8 mouse cellular contexts compared by ENCODE assay signal in genomic region chr16:11175100-11175488, GRCm38 (mm10). TPM values are rescaled to one million over a fixed set of nuclear protein-coding genes. Genes with fewer than 3 reads are reported as not detected.
DNase-seq lines count a peak whose midpoint lies in the region; ATAC-seq and TF ChIP-seq lines count a peak whose summit lies in the region.

No protein-coding gene starts in this region.

- TF ChIP-seq CTCF in lung, postnatal 0 days (IDR thresholded peaks at IDR 0.05): no peak

- no peaks in the 10 kb centered on the region; the same call in 1 of the 2 replicates for H3K9me3 ChIP-seq in heart, embryonic 10.5 days
- H3K9me3 ChIP-seq in ES-E14 (ENCODE audit: control insufficient read depth, insufficient read depth, low read depth, low read length): no peaks in the 10 kb centered on the region
- H3K9me3 ChIP-seq in lung, postnatal 0 days (ENCODE audit: low read length): no peaks in the 10 kb centered on the region

- H3K4me3 ChIP-seq in heart, embryonic 10.5 days: peak overlapping the region; percentile 94
- H3K4me3 ChIP-seq in ES-E14 (ENCODE audit: insufficient read depth in 1 of 2, low read depth in 1 of 2, low read length in 2 of 2, poor library complexity in 1 of 2, severe bottlenecking in 1 of 2): peak overlapping the region; percentile 82 to 87
- peak overlapping the region; percentile 98 for H3K4me3 ChIP-seq in lung, postnatal 0 days (ENCODE audit: low read depth, low read length)

- H3K27me3 ChIP-seq in heart, embryonic 10.5 days (ENCODE audit: insufficient read depth, poor library complexity, severe bottlenecking): no peaks in the 10 kb centered on the region
- no peaks in the 10 kb centered on the region for H3K27me3 ChIP-seq in lung, postnatal 0 days (replicated peaks; ENCODE audit: insufficient read depth, low read length)

- ATAC-seq in lung, postnatal 0 days: no peak

- no peak for DNase-seq in heart, embryonic 10.5 days (ENCODE audit: low spot score)
- no peak for DNase-seq in heart, postnatal 25 days (ENCODE audit: low spot score)
- no peak for DNase-seq in ES-E14 (ENCODE audit: low read depth, low spot score)
- DNase-seq in forelimb bud, embryonic 11.5 days (ENCODE audit: low read depth, low spot score): peak; percentile 8
- no peak for DNase-seq in lung, postnatal 0 days (ENCODE audit: low spot score)
- no peak for DNase-seq in cerebellum, adult 11-12 months
- DNase-seq in thymus, postnatal 25 days: no peak
- no peak for DNase-seq in cerebellum, postnatal 10 days

- in situ Hi-C loops in ES-E14 (cut with MboI; ENCODE audit: low sequenced_read_pairs in 2 of 2, unreplicated experiment in 2 of 2): no loop called here

- H3K9ac ChIP-seq in ES-E14 (ENCODE audit: insufficient read depth, low read depth, low read length, poor library complexity, severe bottlenecking): peak overlapping the region; percentile 89
- peak overlapping the region; percentile 81; the same call in 1 of the 2 replicates for H3K9ac ChIP-seq in lung, postnatal 0 days (replicated peaks; ENCODE audit: low read depth)

- TF ChIP-seq EP300 in lung, postnatal 0 days (IDR thresholded peaks at IDR 0.05): no peak; the same call in 1 of the 2 replicates

- H3K27ac ChIP-seq in heart, embryonic 10.5 days: peak overlapping the region; percentile 96
- no peak overlapping the region for H3K27ac ChIP-seq in ES-E14 (ENCODE audit: insufficient read depth, low read depth, low read length, poor library complexity, severe bottlenecking)
- peak overlapping the region; percentile 95 for H3K27ac ChIP-seq in lung, postnatal 0 days (ENCODE audit: low read length)

- H3K4me1 ChIP-seq in heart, embryonic 10.5 days: peaks cover 18% of the 10 kb centered on the region; the same call in 1 of the 2 replicates
- peaks cover 2 to 5% of the 10 kb centered on the region in 2 experiments; a peak in 2 of 4 replicates for H3K4me1 ChIP-seq in ES-E14 (ENCODE audit: control insufficient read depth in 2 of 2, insufficient read depth in 2 of 2, low read length in 2 of 2, poor library complexity in 1 of 2)
- H3K4me1 ChIP-seq in lung, postnatal 0 days (ENCODE audit: insufficient read depth, low read depth, low read length): peaks cover 4% of the 10 kb centered on the region; the same call in 1 of the 2 replicates

- intact Hi-C loops in heart, postnatal 25 days (cut with DNase I): loop anchor here (1.0 to 10.0 kb wide), 3 partner anchors 41 to 240 kb away; partner anchors contain the start of genes Gspt1 and Txndc11

- H3K36me3 ChIP-seq in heart, embryonic 10.5 days: no peaks in the 10 kb centered on the region
- H3K36me3 ChIP-seq in ES-E14 (ENCODE audit: control insufficient read depth, insufficient read depth, low read length, poor library complexity, severe bottlenecking): no peaks in the 10 kb centered on the region
- no peaks in the 10 kb centered on the region for H3K36me3 ChIP-seq in lung, postnatal 0 days (ENCODE audit: insufficient read depth, low read length)

- peak overlapping the region; percentile 54 for H3K4me2 ChIP-seq in lung, postnatal 0 days (replicated peaks; ENCODE audit: low read depth, low read length)

- whole genome bisulfite sequencing in heart, embryonic 10.5 days: 14% methylated on average over 9 of the region's 9 CpGs
- 5% methylated on average over 9 of the region's 9 CpGs for WGBS in lung, postnatal 0 days

TF ChIP-seq in ES-E14, 5 proteins besides CTCF, POLR2A, EP300 and RAD21:
- TF ChIP-seq HCFC1 (IDR thresholded peaks at IDR 0.05; ENCODE audit: borderline replicate concordance, insufficient read depth, low read length): no peak
- TF ChIP-seq ZNF384 (IDR thresholded peaks at IDR 0.05; ENCODE audit: low read depth, low read length): no peak
- TF ChIP-seq MAFK (IDR thresholded peaks at IDR 0.05; ENCODE audit: insufficient read depth, low read depth, low read length): no peak
- no peak for TF ChIP-seq CHD2 (IDR thresholded peaks at IDR 0.05; ENCODE audit: low read depth, low read length)
- TF ChIP-seq ZC3H11A (IDR thresholded peaks at IDR 0.05; ENCODE audit: borderline replicate concordance, low read depth, low read length): no peak
TF ChIP-seq in ES-E14: peak in this region for 0.

RNA-seq across cellular contexts. Expression of gene Zc3h7a, which starts 1.1 kb away (rescaled TPM):
- 78.2 and 82.7 TPM in 2 replicates for polyA plus RNA-seq in heart, embryonic 10.5 days (2016; fragmentation: Nextera tagmentation; extraction: Ambion mirVana)
- total RNA-seq in heart, postnatal 25 days (2021): 10 to 100 TPM; 28.0 to 29.8 TPM
- 57.3 and 59.2 TPM in 2 replicates for total RNA-seq in ES-E14 (2012; rRNA removed)
- polyA plus RNA-seq in lung, postnatal 0 days (2015; fragmentation: Nextera tagmentation; extraction: Ambion mirVana): 52.4 and 58.3 TPM in 2 replicates

RNA-seq across cellular contexts. Expression of gene Rsl1d1, which starts 28.0 kb away (rescaled TPM):
- polyA plus RNA-seq in heart, embryonic 10.5 days (2016; fragmentation: Nextera tagmentation; extraction: Ambion mirVana): 178 and 219 TPM in 2 replicates
- 10 to 100 TPM; 52.7 to 56.8 TPM for total RNA-seq in heart, postnatal 25 days (2021)
- total RNA-seq in ES-E14 (2012; rRNA removed): 167 and 203 TPM in 2 replicates
- 64.3 and 70.1 TPM in 2 replicates for polyA plus RNA-seq in lung, postnatal 0 days (2015; fragmentation: Nextera tagmentation; extraction: Ambion mirVana)

RNA-seq across cellular contexts. Expression of gene Txndc11, which starts 40.6 kb away (rescaled TPM):
- 32.8 and 40.8 TPM in 2 replicates for polyA plus RNA-seq in heart, embryonic 10.5 days (2016; fragmentation: Nextera tagmentation; extraction: Ambion mirVana)
- 10 to 100 TPM; 15.9 to 17.0 TPM for total RNA-seq in heart, postnatal 25 days (2021)
- total RNA-seq in ES-E14 (2012; rRNA removed): 26.0 and 28.6 TPM in 2 replicates
- polyA plus RNA-seq in lung, postnatal 0 days (2015; fragmentation: Nextera tagmentation; extraction: Ambion mirVana): 27.5 and 29.2 TPM in 2 replicates
